Mouse (Mus musculus) megakaryocyte, embryonic 14.5 days (primary cell): ENCODE measurements at regions not wholly inside any gene's neighbourhood (a gene's known extent, or its start where the extent isn't known, plus 50 kb on each side); places are given as distances from the start of the nearest gene placed in this dataset.

Experiments used
- H3K27me3 ChIP-seq: replicated peaks from 2 replicates; pipeline ENCODE3; 2012; ENCODE audit warnings: inconsistent platforms
- H3K36me3 ChIP-seq: replicated peaks from 2 replicates; pipeline ENCODE3; 2012; ENCODE audit warnings: low read length, inconsistent platforms, mixed read lengths
- H3K4me1 ChIP-seq: 2 replicates; pipeline ENCODE4 v1.6.1; 2012; ENCODE audit warnings: inconsistent platforms
- H3K4me3 ChIP-seq: replicated peaks from 2 replicates; pipeline ENCODE3; 2012; ENCODE audit warnings: moderate library complexity, mild to moderate bottlenecking, inconsistent platforms
- H3K9me3 ChIP-seq: 2 replicates; pipeline ENCODE4 v1.6.1; 2012; ENCODE audit warnings: inconsistent platforms
- FLI1 ChIP-seq: IDR thresholded peaks from 2 replicates; pipeline ENCODE4 v1.6.1; 2012; ENCODE audit warnings: low read length, inconsistent platforms, mixed read lengths
- GATA1 ChIP-seq: IDR thresholded peaks from 3 replicates; pipeline ENCODE4 v1.6.1; 2012; ENCODE audit warnings: mixed read lengths, low read length, inconsistent platforms, borderline replicate concordance

DNA sequence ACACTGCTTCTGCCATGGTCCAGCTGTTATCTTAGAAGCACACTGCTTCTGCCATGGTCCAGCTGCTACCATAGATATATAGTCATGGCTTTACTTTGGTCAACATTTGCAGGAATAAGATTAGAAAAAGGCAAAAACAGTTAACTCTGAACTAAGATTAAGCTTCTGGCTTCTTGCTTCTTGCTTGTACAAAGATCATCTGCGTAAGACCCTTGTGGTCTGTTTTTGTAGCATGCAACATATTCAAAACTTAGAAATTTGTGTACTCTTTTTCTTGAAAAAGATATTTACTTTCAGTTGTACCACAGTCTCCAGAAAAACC is 130.5 kb downstream of the Mtx2 start:
- peaks cover 3% of the 10 kb centered on the region for H3K27me3 ChIP-seq
- H3K36me3 ChIP-seq: no peaks in the 10 kb centered on the region
- peaks cover 19% of the 10 kb centered on the region for H3K9me3 ChIP-seq
- no peak overlapping the region for H3K4me3 ChIP-seq
- no peaks in the 10 kb centered on the region for H3K4me1 ChIP-seq
- TF ChIP-seq FLI1 (no peak), GATA1 (no peak)

GRCm38 (mm10) chr2:74956556-74956955 is 131.0 kb downstream of the Mtx2 start:
- Histone ChIP-seq H3K9me3 (peaks cover 19% of the 10 kb centered on the region), H3K4me3 (no peak overlapping the region), H3K27me3 (peaks cover 3% of the 10 kb centered on the region), H3K36me3 (no peaks in the 10 kb centered on the region), H3K4me1 (no peaks in the 10 kb centered on the region)
- TF ChIP-seq FLI1 (no peak), GATA1 (no peak)

DNA sequence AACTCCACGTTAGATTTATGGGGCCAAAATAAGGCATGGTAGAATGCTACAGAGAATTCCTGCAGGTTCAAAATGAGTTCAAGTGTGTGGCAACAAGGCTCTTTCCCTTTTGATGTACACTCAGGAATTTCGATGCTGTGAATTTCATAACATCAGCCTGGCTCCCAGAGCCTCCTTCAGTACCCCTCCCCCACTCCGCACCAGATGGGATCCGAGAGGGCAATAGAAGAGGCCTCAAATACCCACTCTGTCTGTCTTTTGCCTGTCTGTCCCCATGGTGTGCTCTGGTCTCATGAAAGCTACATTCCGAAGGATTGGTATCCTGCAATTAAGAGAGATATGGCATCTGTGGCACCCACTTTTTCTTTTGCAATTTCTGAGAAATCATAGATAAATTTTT is 134.3 kb downstream of the Mtx2 start:
- peaks cover 16% of the 10 kb centered on the region for H3K9me3 ChIP-seq
- H3K36me3 ChIP-seq: no peaks in the 10 kb centered on the region
- no peak for TF ChIP-seq FLI1
- no peak overlapping the region for H3K4me3 ChIP-seq
- no peaks in the 10 kb centered on the region for H3K4me1 ChIP-seq
- H3K27me3 ChIP-seq: peaks cover 17% of the 10 kb centered on the region

- Histone ChIP-seq H3K27me3 (peaks cover 33% of the 10 kb centered on the region), H3K9me3 (0 out of 2 replicates have a peak, but pooled peaks cover 2% of the 10 kb centered on the region), H3K4me1 (no peaks in the 10 kb centered on the region), H3K36me3 (no peaks in the 10 kb centered on the region), H3K4me3 (no peak overlapping the region)
- TF ChIP-seq GATA1 (no peak), FLI1 (no peak)
Measured at GRCm38 (mm10) chr2:74962416-74962815, 136.8 kb downstream of the Mtx2 start.

GRCm38 (mm10) chr2:74964360-74964759 is 138.8 kb downstream of the Mtx2 start:
- H3K27me3 ChIP-seq: peaks cover 41% of the 10 kb centered on the region
- H3K36me3 ChIP-seq: no peaks in the 10 kb centered on the region
- H3K9me3 ChIP-seq: no peaks in the 10 kb centered on the region
- H3K4me3 ChIP-seq: no peak overlapping the region
- no peak for TF ChIP-seq GATA1
- TF ChIP-seq FLI1: no peak
- no peaks in the 10 kb centered on the region for H3K4me1 ChIP-seq

DNA sequence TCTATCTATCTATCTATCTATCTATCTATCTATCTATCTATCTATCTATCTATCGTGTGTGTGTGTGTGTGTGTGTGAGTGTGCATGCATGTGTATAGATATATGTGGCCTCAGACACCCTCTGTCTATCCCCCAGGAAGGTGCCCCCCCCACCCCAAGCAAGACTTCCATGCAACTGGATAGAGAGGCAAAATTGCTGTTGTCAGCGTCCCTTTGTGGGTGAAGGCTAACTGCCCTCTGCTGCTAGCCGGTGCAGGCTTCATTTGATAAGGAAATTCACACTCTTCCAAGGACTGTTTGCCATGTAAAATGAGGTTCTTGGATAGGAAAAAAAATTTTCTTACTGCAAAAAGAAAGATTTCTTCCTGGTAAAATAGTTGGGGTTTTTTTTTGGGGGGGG is 139.4 kb downstream of the Mtx2 start:
- Histone ChIP-seq H3K4me1 (no peaks in the 10 kb centered on the region), H3K36me3 (no peaks in the 10 kb centered on the region), H3K9me3 (no peaks in the 10 kb centered on the region), H3K4me3 (no peak overlapping the region), H3K27me3 (peaks cover 41% of the 10 kb centered on the region)
- TF ChIP-seq GATA1: no peak

DNA sequence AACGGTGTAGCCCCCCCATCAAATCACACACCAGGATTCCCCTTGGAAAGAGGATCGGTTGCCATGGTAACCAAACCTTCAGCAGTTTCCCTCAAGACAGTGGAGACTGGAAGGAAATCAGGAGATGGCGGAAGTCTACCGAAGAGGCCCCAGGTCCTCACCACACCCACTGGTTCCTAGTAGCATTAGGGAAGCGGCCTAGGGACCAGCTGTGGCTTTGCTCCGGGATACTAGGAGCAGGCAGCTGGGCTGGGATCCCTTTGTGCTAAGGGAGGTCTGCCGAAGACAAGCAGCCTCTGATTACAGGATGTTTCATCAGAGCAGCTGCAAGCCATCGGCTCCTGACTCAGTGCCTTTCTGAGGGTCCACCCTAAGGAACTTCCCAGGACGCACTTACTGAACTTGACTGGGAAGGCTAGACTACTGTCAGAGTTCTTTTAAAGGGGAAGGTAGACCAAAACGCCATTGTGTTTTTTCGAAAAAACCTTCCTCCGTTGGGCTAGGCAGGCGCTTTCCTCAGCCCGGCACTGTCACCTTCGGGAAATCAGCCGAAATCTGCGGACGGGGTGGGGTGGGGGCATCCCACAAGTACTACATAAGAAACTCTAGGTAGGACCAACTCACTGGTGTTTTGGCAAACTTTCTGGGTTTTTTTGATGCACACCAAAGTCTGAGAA is 139.9 kb downstream of the Mtx2 start:
- H3K9me3 ChIP-seq: no peaks in the 10 kb centered on the region
- H3K27me3 ChIP-seq: peaks cover 39% of the 10 kb centered on the region
- no peaks in the 10 kb centered on the region for H3K36me3 ChIP-seq
- H3K4me3 ChIP-seq: no peak overlapping the region
- TF ChIP-seq GATA1 (no peak), FLI1 (no peak)
- H3K4me1 ChIP-seq: no peaks in the 10 kb centered on the region

- no peak for TF ChIP-seq GATA1
- no peak for TF ChIP-seq FLI1
- H3K36me3 ChIP-seq: no peaks in the 10 kb centered on the region
Measured at GRCm38 (mm10) chr2:74970611-74971265, 145.1 kb downstream of the Mtx2 start.

DNA sequence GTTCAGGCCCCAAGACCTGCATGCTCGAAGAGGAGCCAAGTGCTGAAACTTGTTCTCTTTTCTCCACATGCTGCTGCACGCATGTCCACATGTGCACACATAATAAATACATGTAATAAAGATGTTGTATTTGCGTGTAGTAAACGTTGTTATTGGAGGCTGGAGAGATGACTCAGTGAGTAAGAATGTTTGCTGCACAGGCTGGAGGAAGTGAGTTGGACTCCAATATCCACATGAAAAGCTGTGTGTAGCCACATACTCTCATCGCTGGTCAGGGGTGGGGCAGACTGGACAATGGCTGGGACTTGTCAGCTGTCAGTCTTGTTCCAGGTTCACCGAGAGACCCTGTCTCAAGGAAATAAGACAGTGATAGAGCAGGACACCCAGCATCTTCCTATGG is 147.8 kb downstream of the Mtx2 start:
- H3K36me3 ChIP-seq: no peaks in the 10 kb centered on the region
- H3K4me1 ChIP-seq: no peaks in the 10 kb centered on the region
- peaks cover 16% of the 10 kb centered on the region for H3K9me3 ChIP-seq
- H3K27me3 ChIP-seq: peaks cover 10% of the 10 kb centered on the region
- no peak for TF ChIP-seq FLI1
- no peak for TF ChIP-seq GATA1
- H3K4me3 ChIP-seq: no peak overlapping the region

More at GRCm38 (mm10) chr2:74970611-74971265, 145.1 kb downstream of the Mtx2 start:
- no peaks in the 10 kb centered on the region for H3K4me1 ChIP-seq
- no peaks in the 10 kb centered on the region; the same call in none of the 2 replicates for H3K9me3 ChIP-seq
- H3K4me3 ChIP-seq: no peak overlapping the region
- peaks cover 27% of the 10 kb centered on the region for H3K27me3 ChIP-seq

DNA sequence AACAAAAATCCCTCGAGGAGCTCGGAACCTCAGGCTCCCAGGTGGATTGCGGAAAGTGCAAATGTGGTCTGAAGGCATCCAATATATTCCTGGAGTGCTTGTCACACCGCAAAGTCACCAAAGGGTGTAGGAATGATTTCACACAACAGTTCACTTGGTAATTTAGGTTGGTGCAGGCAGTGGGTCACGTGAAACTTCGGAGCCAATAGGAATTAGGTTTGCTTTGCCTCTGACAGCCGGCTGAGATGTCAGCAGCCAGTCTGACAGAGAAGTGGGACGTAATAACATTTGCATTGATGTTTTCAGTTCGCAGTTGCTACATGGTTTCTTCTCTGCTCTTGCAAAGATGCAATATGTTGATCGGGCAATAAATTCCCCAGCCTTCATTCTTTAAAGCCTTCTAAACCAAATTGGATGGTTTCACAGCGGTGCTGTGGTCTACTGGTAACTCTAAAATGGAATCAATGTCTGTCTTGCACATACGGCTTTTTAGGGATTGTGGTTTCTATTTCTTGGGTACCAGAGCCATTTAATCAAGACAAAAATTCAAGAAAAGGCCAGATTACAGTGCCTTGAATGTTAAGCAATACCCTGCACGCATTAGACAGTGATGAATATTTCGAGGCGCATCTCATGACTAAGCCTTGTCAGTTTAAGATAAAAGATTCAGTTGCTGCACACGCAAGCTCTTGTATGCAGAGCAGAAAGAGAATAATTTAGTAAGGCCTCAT is 149.2 kb downstream of the Mtx2 start:
- no peaks in the 10 kb centered on the region for H3K36me3 ChIP-seq
- no peak for TF ChIP-seq FLI1
- no peak for TF ChIP-seq GATA1
- H3K27me3 ChIP-seq: peaks cover 8% of the 10 kb centered on the region
- no peaks in the 10 kb centered on the region for H3K4me1 ChIP-seq
- peaks cover 16% of the 10 kb centered on the region for H3K9me3 ChIP-seq
- no peak overlapping the region for H3K4me3 ChIP-seq
